Mouse (Mus musculus): Measurements from ENCODE around the gene Gpr150. TPM values are rescaled to one million over a fixed set of nuclear protein-coding genes. Genes with fewer than 3 reads are reported as not detected.

Gene Gpr150
- polyA plus RNA-seq, 1 experiment from 2014 or later: 5.9 TPM

- Histone ChIP-seq H3K27ac (peak overlapping the region; percentile 88), H3K36me3 (no peaks in the 10 kb centered on the region), H3K9ac (peak overlapping the region; percentile 77), H3K4me3 (peak overlapping the region; percentile 64), H3K4me1 (peaks cover 32% of the 10 kb centered on the region), H3K27me3 (replicated peaks) (peaks cover 39% of the 10 kb centered on the region), H3K9me3 (replicated peaks) (no peaks in the 10 kb centered on the region), H3K4me2 (peak overlapping the region; percentile 95)
- WGBS (ENCODE audit: insufficient replicate concordance): under 1% methylated on average over 34 of the region's 34 CpGs
- ATAC-seq: peak; percentile 79
Observed at GRCm38 (mm10) chr13:76056261-76056724, 503 bp downstream of the Gpr150 start.

- Histone ChIP-seq H3K9me3 (replicated peaks) (no peaks in the 10 kb centered on the region), H3K4me1 (peaks cover 32% of the 10 kb centered on the region), H3K27me3 (replicated peaks) (peaks cover 39% of the 10 kb centered on the region), H3K4me3 (peak overlapping the region; percentile 64), H3K36me3 (no peaks in the 10 kb centered on the region), H3K9ac (peak overlapping the region; percentile 77), H3K27ac (peak overlapping the region; percentile 88), H3K4me2 (peak overlapping the region; percentile 95)
- ATAC-seq: peak; percentile 96
- under 1% methylated on average over 59 of the region's 59 CpGs for WGBS (ENCODE audit: insufficient replicate concordance)
Observed at GRCm38 (mm10) chr13:76055391-76056232, 1.2 kb downstream of the Gpr150 start.

GRCm38 (mm10) chr13:76044971-76045370 lies 11.8 kb downstream of the Gpr150 start:
- no peaks in the 10 kb centered on the region for H3K4me1 ChIP-seq
- H3K27ac ChIP-seq: no peak overlapping the region
- no peaks in the 10 kb centered on the region for H3K9me3 ChIP-seq (replicated peaks)
- H3K9ac ChIP-seq: no peak overlapping the region
- H3K27me3 ChIP-seq (replicated peaks): no peaks in the 10 kb centered on the region
- ATAC-seq: no peak
- H3K4me3 ChIP-seq: no peak overlapping the region
- H3K36me3 ChIP-seq: no peaks in the 10 kb centered on the region
- no peak overlapping the region for H3K4me2 ChIP-seq

- ATAC-seq: no peak
- H3K27ac ChIP-seq: no peak overlapping the region
- WGBS (ENCODE audit: insufficient replicate concordance): 37% methylated on average over 1 of the region's 1 CpGs
Observed at GRCm38 (mm10) chr13:76042455-76042854, 14.3 kb downstream of the Gpr150 start.

GRCm38 (mm10) chr13:76024588-76024987 lies 32.2 kb downstream of the Gpr150 start:
- no peak overlapping the region for H3K4me3 ChIP-seq
- WGBS (ENCODE audit: insufficient replicate concordance): 75% methylated on average over 3 of the region's 3 CpGs
- H3K9ac ChIP-seq: no peak overlapping the region
- H3K4me1 ChIP-seq: peaks cover 9% of the 10 kb centered on the region; the same call in 1 of the 2 replicates
- no peaks in the 10 kb centered on the region for H3K36me3 ChIP-seq
- no peaks in the 10 kb centered on the region for H3K9me3 ChIP-seq (replicated peaks)
- ATAC-seq: no peak
- no peak overlapping the region for H3K4me2 ChIP-seq
- H3K27ac ChIP-seq: no peak overlapping the region
- H3K27me3 ChIP-seq (replicated peaks): peaks cover 13% of the 10 kb centered on the region; the same call in 1 of the 2 replicates

More at GRCm38 (mm10) chr13:76042455-76042854, 14.3 kb downstream of the Gpr150 start:
- Histone ChIP-seq H3K9me3 (replicated peaks) (no peaks in the 10 kb centered on the region), H3K9ac (no peak overlapping the region), H3K4me3 (no peak overlapping the region), H3K27me3 (replicated peaks) (no peaks in the 10 kb centered on the region), H3K36me3 (no peaks in the 10 kb centered on the region), H3K4me1 (no peaks in the 10 kb centered on the region), H3K4me2 (no peak overlapping the region)

GRCm38 (mm10) chr13:76021782-76022181 lies 35.0 kb downstream of the Gpr150 start:
- Histone ChIP-seq H3K9me3 (replicated peaks) (no peaks in the 10 kb centered on the region), H3K4me1 (peaks cover 15% of the 10 kb centered on the region), H3K27me3 (replicated peaks) (peaks cover 8% of the 10 kb centered on the region; the same call in 1 of the 2 replicates), H3K27ac (no peak overlapping the region), H3K4me3 (no peak overlapping the region), H3K36me3 (no peaks in the 10 kb centered on the region), H3K4me2 (no peak overlapping the region), H3K9ac (no peak overlapping the region)
- ATAC-seq: no peak
- WGBS (ENCODE audit: insufficient replicate concordance): 82% methylated on average over 2 of the region's 2 CpGs

GRCm38 (mm10) chr13:76018844-76019400 lies 37.9 kb downstream of the Gpr150 start:
- Histone ChIP-seq H3K4me3 (peak overlapping the region; percentile 73), H3K27me3 (replicated peaks) (no peaks in the 10 kb centered on the region; the same call in 1 of the 2 replicates), H3K9me3 (replicated peaks) (no peaks in the 10 kb centered on the region), H3K4me2 (peak overlapping the region; percentile 73), H3K9ac (peak overlapping the region; percentile 89), H3K4me1 (peaks cover 19% of the 10 kb centered on the region), H3K36me3 (peaks cover 2% of the 10 kb centered on the region), H3K27ac (peak overlapping the region; percentile 95; the same call in 1 of the 2 replicates)
- peak; percentile 47 for ATAC-seq
- WGBS (ENCODE audit: insufficient replicate concordance): 32% methylated on average over 5 of the region's 5 CpGs

GRCm38 (mm10) chr13:76017974-76018843 lies 38.6 kb downstream of the Gpr150 start, which contains the start of gene Rfesd:
Rfesd (minus strand) TSS chr13:76018719.
- Histone ChIP-seq H3K27ac (peak within 1 kb of the TSS; percentile 95), H3K4me1 (peaks cover 25% of the 10 kb centered on the region), H3K4me3 (peak within 1 kb of the TSS; percentile 73), H3K9ac (peak within 1 kb of the TSS; percentile 89), H3K27me3 (replicated peaks) (no peaks in the 10 kb centered on the region; the same call in 1 of the 2 replicates), H3K9me3 (replicated peaks) (no peaks in the 10 kb centered on the region), H3K4me2 (peak within 1 kb of the TSS; percentile 73), H3K36me3 (peaks cover 7% of the 10 kb centered on the region)
- peak; percentile 84 for ATAC-seq
- under 1% methylated on average over 50 of the region's 50 CpGs for WGBS (ENCODE audit: insufficient replicate concordance)

- 13% methylated on average over 4 of the region's 4 CpGs for WGBS (ENCODE audit: insufficient replicate concordance)
- Histone ChIP-seq H3K4me1 (peaks cover 32% of the 10 kb centered on the region), H3K27me3 (replicated peaks) (no peaks in the 10 kb centered on the region), H3K36me3 (peaks cover 14% of the 10 kb centered on the region), H3K9ac (peak overlapping the region; percentile 89), H3K4me3 (peak overlapping the region; percentile 73), H3K4me2 (peak overlapping the region; percentile 73), H3K27ac (peak overlapping the region; percentile 95), H3K9me3 (replicated peaks) (no peaks in the 10 kb centered on the region)
- ATAC-seq: peak; percentile 76
Observed at GRCm38 (mm10) chr13:76017465-76017864, 39.3 kb downstream of the Gpr150 start.

- Histone ChIP-seq H3K27ac (no peak overlapping the region), H3K9me3 (replicated peaks) (no peaks in the 10 kb centered on the region), H3K4me1 (peaks cover 41% of the 10 kb centered on the region), H3K36me3 (peaks cover 27% of the 10 kb centered on the region), H3K4me3 (peak overlapping the region; percentile 41), H3K27me3 (replicated peaks) (no peaks in the 10 kb centered on the region), H3K4me2 (peak overlapping the region; percentile 63), H3K9ac (no peak overlapping the region)
- ATAC-seq: no peak
- 16% methylated on average over 2 of the region's 2 CpGs for WGBS (ENCODE audit: insufficient replicate concordance)
Observed at GRCm38 (mm10) chr13:76014511-76014910, 42.3 kb downstream of the Gpr150 start.

Data from liver, embryonic 12.5 days (tissue).